In genomic region chr5:149338016-149338696, GRCm38 (mm10) we compare ENCODE assay signal across 9 mouse cellular contexts.
DNase-seq lines count a peak whose midpoint lies in the region; ATAC-seq and TF ChIP-seq lines count a peak whose summit lies in the region.
"Had no signal": no experiment of that assay in that cellular context is flagged by ENCODE, and none has a peak within 500 bp of the region (broad histone marks: within the 10 kb centered on the region; RNA-seq: fewer than 3 reads in every experiment).

No protein-coding gene starts in this region.

- H3K4me1 ChIP-seq in thymus, adult 2 months (replicated peaks; ENCODE audit: control insufficient read depth, insufficient read depth, low read length): peaks cover 33% of the 10 kb centered on the region
- H3K4me1 ChIP-seq in neural tube, embryonic 15.5 days: peaks cover 11% of the 10 kb centered on the region

- TF ChIP-seq CTCF in thymus, adult 2 months (IDR thresholded peaks at IDR 0.05; ENCODE audit: borderline replicate concordance, control insufficient read depth, extremely low read depth, insufficient read depth, low read length, poor library complexity): no peak

- no peaks in the 10 kb centered on the region for H3K27me3 ChIP-seq in thymus, adult 2 months (ENCODE audit: control insufficient read depth, insufficient read depth, low read length)
- H3K27me3 ChIP-seq in neural tube, embryonic 15.5 days (replicated peaks): no peaks in the 10 kb centered on the region

- TF ChIP-seq POLR2A in thymus, adult 2 months (IDR thresholded peaks at IDR 0.05; ENCODE audit: control insufficient read depth, extremely low read depth, insufficient read depth, low read length, poor library complexity): no peak

- 94% methylated on average over 15 of the region's 15 CpGs for WGBS in thymus, adult 2 months
- WGBS in neural tube, embryonic 15.5 days: 73% methylated on average over 15 of the region's 15 CpGs

- peak; percentile 86 to 87 for DNase-seq in cerebellum, postnatal 14 days
- DNase-seq in cerebellum, adult 9-10 months: no peak
- no peak for DNase-seq in thymus, adult 2 months
- DNase-seq in thymus, postnatal 10 days (ENCODE audit: low spot score in 2 of 2): no peak
- DNase-seq in left cerebral cortex, adult 8-10 months (ENCODE audit: low spot score in 2 of 2): peak; percentile 25 to 61
- DNase-seq in thymus, adult 18-20 months: no peak
- DNase-seq: kidney, adult 18-20 months had no signal

- H3K4me3 ChIP-seq in thymus, adult 2 months (ENCODE audit: control insufficient read depth, insufficient read depth, low read length): no peak overlapping the region
- H3K4me3 ChIP-seq in neural tube, embryonic 15.5 days (replicated peaks): no peak overlapping the region

- H3K4me2 ChIP-seq in neural tube, embryonic 15.5 days: no peak overlapping the region

- no peaks in the 10 kb centered on the region for H3K9me3 ChIP-seq in neural tube, embryonic 15.5 days (replicated peaks)

- peak overlapping the region; percentile 26; the same call in 1 of the 2 replicates for H3K27ac ChIP-seq in thymus, adult 2 months (ENCODE audit: control insufficient read depth, insufficient read depth, low read length)
- no peak overlapping the region for H3K27ac ChIP-seq in neural tube, embryonic 15.5 days (replicated peaks)

- ATAC-seq in megakaryocyte progenitor cell, adult 5-6 weeks (replicated peaks; ENCODE audit: poor library complexity): no peak
- no peak for ATAC-seq in neural tube, embryonic 15.5 days (ENCODE audit: low FRiP score)

- no peak overlapping the region for H3K9ac ChIP-seq in neural tube, embryonic 15.5 days (replicated peaks)

- no peaks in the 10 kb centered on the region for H3K36me3 ChIP-seq in thymus, adult 2 months (ENCODE audit: control insufficient read depth, insufficient read depth, low read length)
- H3K36me3 ChIP-seq in neural tube, embryonic 15.5 days: no peaks in the 10 kb centered on the region

Comparison
In these comparisons a context has a peak if more than half of its experiments do, and no peak if none do; other contexts are left out.
1. DNase-seq: peak in cerebellum, postnatal 14 days (2 of 2) and left cerebral cortex, adult 8-10 months (2 of 2); none in cerebellum, adult 9-10 months (single experiment), thymus, adult 2 months (single experiment), thymus, postnatal 10 days (0 of 2) and thymus, adult 18-20 months (0 of 2).